Mouse (Mus musculus) lung, postnatal 0 days (tissue): ENCODE measurements around the gene Abcc9.

Experiments used
- CTCF ChIP-seq: IDR thresholded peaks from 2 replicates; pipeline ENCODE4 v1.5.1; 2016; ENCODE audit warnings: antibody characterized with exemption, mild to moderate bottlenecking
- EP300 ChIP-seq: IDR thresholded peaks from 2 replicates; pipeline ENCODE4 v1.6.1; 2016; ENCODE audit warnings: antibody characterized with exemption, mild to moderate bottlenecking, control low read depth

GRCm38 (mm10) chr6:142746765-142747164, 44.6 kb upstream of the Abcc9 start:
- TF ChIP-seq CTCF (no peak), EP300 (no peak)
